Mouse (Mus musculus): ENCODE measurements around the gene Ywhae.
A peak's percentile ranks its signal among the peaks of the same experiment; 100 is the strongest.

Ywhae gene

DNA sequence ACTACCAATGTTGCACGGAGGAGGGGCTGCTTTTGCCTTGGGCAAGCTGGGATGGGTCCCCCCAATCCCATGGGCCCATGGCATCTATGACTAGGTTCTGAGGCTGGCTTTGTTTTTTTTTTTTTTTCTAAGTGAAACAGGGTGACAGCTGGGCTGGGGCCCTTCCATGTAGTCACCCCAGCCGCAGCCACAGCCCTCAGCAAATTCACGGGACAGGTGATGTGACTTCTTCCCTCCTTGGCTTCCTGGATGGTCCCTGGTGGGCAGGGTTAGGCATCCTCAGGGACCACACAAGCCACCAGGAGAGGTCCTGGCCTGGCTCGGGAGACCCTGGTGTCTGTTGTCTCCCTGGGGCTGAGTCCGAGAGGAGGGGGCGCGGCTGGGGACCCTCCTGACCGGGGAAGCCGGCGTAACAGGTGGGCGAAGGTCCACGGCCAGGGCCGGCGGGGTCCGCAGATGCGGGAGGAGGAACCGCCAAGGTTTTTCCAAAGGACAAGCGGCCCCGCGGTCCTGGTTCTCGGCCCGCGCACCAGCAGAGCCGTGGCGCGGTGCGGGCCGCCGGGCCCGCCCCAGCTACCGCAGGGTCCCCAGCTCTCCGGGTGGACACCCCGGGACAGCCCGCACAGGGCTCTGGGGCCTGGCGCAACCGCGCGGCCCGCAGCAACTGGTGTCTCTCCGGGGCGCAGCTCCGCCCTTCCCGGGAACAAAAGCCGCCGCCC is 62.1 kb downstream of the Ywhae start:
- DNase-seq (ENCODE audit: low read depth, low spot score) = no peak

DNA sequence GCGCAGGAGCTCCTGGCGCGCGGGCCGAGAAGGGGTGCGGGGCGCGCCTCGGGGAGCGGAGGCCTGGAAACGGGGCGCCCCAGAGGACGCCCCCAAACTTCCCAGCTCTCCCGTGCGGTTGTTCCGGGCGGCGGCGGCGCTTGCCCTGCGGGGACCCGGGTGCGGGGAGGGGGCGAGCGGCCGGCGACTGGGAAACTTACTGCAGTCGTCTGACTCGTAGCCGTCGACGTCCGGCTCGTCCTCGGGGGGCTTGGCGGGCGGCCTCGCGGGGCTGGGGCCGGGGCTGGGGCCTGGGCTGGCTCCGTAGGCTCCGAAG is 62.6 kb downstream of the Ywhae start:
- DNase-seq (ENCODE audit: low read depth, low spot score) = no peak

DNA sequence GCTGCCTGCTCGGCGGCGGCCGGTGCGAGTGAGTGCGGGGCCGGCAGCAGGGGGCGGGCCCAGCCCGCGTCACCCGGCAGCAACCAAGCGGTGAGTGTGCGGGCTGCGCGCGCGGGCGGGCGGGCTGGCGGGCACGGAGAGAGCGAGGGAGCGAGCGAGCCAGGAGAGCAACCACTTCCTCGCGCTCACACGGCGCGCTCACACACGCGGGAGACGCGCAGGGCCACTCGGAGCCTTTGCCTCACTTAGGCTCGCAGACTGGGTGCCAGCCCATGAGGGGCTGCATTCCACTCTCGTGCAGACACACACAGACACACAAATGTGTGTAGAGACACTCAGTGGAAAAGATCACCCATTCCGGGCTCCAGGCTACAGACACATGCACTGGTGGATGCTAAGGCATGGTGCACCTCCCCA is 63.4 kb downstream of the Ywhae start, which contains the start of gene Doc2b:
TSS of gene Doc2b (minus strand) at position 21 of the 417 bp plus-strand sequence.
- DNase-seq (ENCODE audit: low read depth, low spot score) = peak; percentile 36

DNA sequence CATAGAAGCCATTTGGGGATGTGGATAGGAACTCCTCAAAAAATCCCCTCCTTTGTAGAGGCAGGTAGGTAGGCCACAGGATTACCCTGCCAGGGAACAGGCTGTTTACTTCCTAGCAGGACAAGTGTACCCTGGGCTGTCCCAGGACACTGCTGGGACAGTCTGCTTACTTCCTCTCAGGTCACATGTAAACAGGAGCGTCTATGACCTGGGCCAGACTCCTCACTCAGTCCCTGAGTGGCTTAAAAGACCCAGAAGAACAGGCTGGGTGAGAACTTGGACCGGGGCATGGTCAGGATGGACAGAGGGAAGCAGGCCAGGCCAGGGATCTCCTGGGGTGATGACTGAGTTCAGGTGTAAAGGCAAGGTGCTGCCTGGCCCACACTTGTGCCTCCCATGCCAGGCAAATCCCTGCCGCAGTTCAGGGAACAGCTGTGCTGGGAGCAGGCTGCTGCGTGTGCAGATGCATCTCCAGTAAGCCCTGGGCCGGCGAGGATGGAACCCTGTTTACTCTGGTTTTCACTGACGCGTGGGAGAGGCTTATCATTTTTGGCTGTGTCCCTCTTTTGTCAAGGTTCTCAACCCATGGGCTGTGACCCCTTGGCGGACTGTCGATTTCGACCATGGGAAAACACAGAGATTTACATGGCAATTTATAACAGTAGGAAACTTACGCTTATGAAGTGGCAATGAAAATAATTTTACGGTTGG is 64.0 kb downstream of the Ywhae start:
- no peak for DNase-seq (ENCODE audit: low read depth, low spot score)

DNA sequence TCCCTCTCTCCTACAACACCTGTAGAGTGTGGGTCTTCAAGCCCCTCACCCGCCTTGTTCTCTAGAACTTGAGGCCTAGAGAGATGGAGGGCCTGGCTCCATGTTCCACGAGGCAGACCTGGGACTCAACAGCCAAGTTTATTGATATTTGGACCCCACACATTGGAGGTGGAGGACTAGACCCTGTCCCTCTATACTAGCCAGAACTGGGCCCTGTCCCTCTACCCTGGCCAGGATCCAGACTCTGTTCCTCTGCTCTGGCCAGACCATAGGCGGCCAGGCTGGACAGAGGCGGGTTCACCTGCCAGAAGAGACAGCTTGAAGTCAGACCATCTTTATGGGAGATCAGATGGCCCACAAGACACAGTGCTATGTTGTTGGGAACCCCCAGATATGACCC is 68.7 kb downstream of the Ywhae start:
- no peak for DNase-seq (ENCODE audit: low read depth, low spot score)

DNA sequence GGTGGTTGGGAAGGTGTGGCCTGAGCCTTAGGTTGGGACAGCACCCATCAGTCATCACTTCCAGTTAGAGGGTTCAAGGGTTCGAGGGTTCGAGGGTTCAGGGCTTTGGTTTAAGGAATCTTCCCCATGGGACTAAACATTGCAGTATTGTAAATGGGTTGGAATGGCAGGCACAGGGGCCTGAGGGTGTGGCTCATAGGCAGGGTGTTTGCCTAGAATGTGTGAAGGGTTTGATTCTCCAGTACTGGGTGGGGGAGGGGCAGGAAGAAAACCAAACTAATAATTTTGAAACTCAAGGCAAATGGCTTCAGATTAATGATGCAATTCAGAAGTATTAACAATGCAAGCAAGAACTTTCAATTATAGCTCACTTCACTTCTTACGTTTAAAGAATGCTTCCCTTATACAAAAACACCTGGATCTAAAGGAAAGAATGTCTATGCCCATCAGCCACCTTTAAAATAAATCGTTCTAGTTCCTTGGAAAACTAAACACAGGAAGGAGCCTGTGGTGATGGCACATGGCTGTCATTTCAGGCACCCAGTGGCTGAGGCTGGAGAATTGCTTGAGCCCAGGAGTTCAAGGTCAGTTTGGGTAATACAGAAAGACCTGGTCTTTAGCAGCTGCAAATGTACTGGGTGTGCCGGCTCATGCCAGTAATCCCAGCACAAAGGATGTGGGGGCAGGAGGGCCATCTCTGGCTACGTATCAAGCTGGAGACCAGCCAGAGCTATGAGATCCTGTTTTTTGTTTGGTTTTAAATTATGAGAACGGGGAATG is 69.3 kb downstream of the Ywhae start:
- DNase-seq (ENCODE audit: low read depth, low spot score) = no peak

DNA sequence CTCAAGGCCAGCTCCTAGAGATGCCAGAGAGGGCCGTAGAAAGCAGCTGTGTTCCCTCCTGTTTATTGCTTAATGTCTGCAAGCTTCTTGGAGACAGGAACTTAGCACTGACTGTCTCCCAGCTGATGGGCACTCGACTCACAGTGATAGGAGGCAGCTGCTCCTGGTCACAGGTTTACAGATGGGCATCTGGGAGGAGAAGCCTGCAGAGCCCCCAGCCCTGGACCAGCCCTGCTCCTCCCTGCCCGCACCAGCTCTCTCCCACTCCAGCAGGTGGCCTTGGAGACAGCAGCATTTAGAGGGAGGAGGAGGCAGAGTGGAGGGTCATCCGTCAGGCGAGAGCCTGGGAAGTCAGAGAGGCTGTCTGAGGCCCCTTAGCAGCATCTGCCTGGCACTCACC is 74.8 kb downstream of the Ywhae start:
- DNase-seq (ENCODE audit: low read depth, low spot score) = no peak

DNA sequence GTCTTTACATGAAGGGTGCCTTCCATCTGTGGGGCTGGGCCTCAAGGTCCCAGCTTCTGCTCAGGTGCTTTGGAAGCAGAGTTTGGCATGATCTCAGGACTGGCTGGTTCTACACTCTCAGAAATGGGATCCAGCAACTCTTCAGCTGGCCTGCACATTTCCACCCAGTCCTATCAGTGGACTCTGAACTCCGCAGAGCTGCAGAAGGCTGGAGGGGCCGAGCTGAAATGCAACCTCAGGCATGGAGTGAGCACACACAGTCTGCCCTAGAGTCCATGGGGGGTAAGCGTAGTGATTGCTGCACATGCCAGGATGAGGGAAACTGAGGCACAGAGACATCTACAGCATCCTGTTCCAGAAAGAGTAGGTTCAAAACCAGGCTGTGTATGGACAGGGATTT is 77.9 kb downstream of the Ywhae start:
- DNase-seq (ENCODE audit: low read depth, low spot score) = no peak

DNA sequence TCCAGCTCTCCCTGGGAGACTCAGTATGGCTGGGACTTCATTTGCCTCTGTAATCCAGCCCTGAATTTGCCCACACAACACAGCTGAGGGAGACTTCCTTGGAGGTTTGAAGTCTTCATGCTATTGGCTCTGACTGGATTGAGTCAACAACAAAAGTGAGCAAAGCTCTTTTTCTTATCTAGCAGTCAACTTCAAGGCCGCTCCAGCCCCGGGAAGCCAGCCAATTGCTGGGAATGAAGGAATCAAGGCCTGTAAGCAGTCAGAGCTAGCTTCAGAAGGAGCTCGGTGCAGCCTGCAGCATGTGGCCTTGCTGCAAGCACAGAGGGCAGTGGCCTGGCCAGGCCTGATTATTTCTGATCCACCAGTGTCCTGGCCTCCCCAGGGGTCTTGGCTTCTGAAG is 79.2 kb downstream of the Ywhae start:
- DNase-seq (ENCODE audit: low read depth, low spot score) = no peak

DNA sequence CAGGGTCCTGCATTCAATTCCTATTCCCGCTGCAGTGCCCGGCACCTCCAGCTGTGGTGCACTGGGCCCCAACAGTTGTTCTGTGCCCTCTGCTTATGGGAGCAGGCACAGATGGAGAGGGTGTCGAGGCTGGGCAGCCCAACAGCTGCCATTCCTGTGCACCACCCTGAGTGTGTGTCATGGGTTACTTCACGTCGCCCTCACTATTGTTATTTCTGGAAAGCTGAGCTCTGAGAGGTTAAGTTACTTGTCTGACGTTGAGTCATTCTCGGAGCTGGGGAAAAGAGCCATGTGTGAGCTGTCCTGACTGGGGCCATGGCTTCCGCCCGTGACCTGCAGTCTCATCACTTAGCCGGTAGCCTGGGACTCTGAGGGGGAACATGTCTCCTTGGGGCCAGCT is 80.4 kb downstream of the Ywhae start:
- DNase-seq (ENCODE audit: low read depth, low spot score) = no peak

Measured in CD4-positive helper T cell, adult 2 months (primary cell).